ENCODE assay signal across 23 mouse cellular contexts in the genomic region with DNA sequence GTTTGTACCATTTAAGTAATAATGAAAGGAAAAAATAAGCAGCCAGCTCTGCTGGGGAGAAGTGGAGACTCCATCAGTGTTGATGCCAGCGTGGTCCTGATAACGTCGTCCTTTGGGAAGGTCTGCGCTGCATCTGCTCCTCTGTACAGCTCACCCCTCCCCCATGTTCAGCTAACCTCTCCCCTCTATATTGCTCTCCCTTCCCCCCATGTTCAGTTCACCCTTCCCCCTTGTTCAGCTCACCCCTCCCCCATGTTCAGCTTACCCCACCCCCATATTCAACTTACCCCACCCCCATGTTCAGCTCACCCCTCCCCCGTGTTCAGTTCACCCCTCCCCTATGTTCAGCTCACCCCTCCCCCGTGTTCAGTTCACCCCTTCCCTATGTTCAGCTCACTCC. TPM values are rescaled to one million over a fixed set of nuclear protein-coding genes. Genes with fewer than 3 reads are reported as not detected.
DNase-seq lines count a peak whose midpoint lies in the region; ATAC-seq and TF ChIP-seq lines count a peak whose summit lies in the region.
"Had no signal": no experiment of that assay in that cellular context is flagged by ENCODE, and none has a peak within 500 bp of the region (broad histone marks: within the 10 kb centered on the region; RNA-seq: fewer than 3 reads in every experiment).

No protein-coding gene starts in this region.

- no peak for DNase-seq in hindbrain, embryonic 11.5 days (ENCODE audit: low spot score)
- no peak for DNase-seq in hindbrain, postnatal 0 days (ENCODE audit: low spot score)
- DNase-seq in ZHBTc4 (ENCODE audit: low read depth, low spot score): peak; percentile 78
- DNase-seq in right cerebral cortex, postnatal 25 days: no peak
- no peak for DNase-seq in c-Kit-positive CD71-positive TER-119-positive erythroid progenitor cells, embryonic 14.5 days (ENCODE audit: low spot score)
- DNase-seq: adrenal gland, postnatal 25 days; cerebellum, adult 9-10 months; gastrocnemius, postnatal 36 days; heart, postnatal 36 days; kidney, adult 2 months; left cerebral cortex, postnatal 4 days; lung, postnatal 4 days; right cerebral cortex, postnatal 14 days; spleen, adult 18-20 months; thymus, postnatal 36 days had no signal

- ATAC-seq in hindbrain, embryonic 11.5 days (ENCODE audit: low FRiP score): peak; percentile 66
- no peak for ATAC-seq in hindbrain, postnatal 0 days
- ATAC-seq in midbrain, embryonic 12.5 days (ENCODE audit: low FRiP score, low read depth): 0 out of 2 replicates have a peak, but pooled peaks have one; percentile 50
- ATAC-seq in midbrain, embryonic 16.5 days: no peak
- ATAC-seq: CD4-positive, CD25-positive, alpha-beta regulatory T cell, adult 4 months had no signal

- TF ChIP-seq CTCF in hindbrain, postnatal 0 days (IDR thresholded peaks at IDR 0.05; ENCODE audit: low read depth): no peak
- no peak for TF ChIP-seq CTCF in ES-Bruce4 (IDR thresholded peaks at IDR 0.05; ENCODE audit: low read depth, low read length)

- H3K9ac ChIP-seq in hindbrain, embryonic 11.5 days (ENCODE audit: low read depth, low read length): no peak overlapping the region
- no peak overlapping the region for H3K9ac ChIP-seq in hindbrain, postnatal 0 days (replicated peaks; ENCODE audit: low read length)
- no peak overlapping the region for H3K9ac ChIP-seq in midbrain, embryonic 12.5 days (replicated peaks)
- no peak overlapping the region for H3K9ac ChIP-seq in midbrain, embryonic 16.5 days (ENCODE audit: low read depth, low read length)
- no peak overlapping the region for H3K9ac ChIP-seq in ES-Bruce4 (ENCODE audit: low read depth, poor library complexity, severe bottlenecking)
- H3K9ac ChIP-seq: heart, embryonic 15.5 days; limb, embryonic 15.5 days had no signal

- H3K36me3 ChIP-seq in hindbrain, embryonic 11.5 days (ENCODE audit: control insufficient read depth, insufficient read depth, low read length): 0 out of 2 replicates have a peak, but pooled peaks cover 4% of the 10 kb centered on the region
- 0 out of 2 replicates have a peak, but pooled peaks cover 5% of the 10 kb centered on the region for H3K36me3 ChIP-seq in hindbrain, postnatal 0 days (ENCODE audit: insufficient read depth, low read length)
- H3K36me3 ChIP-seq in midbrain, embryonic 12.5 days: peaks cover 17% of the 10 kb centered on the region
- H3K36me3 ChIP-seq in midbrain, embryonic 16.5 days (ENCODE audit: control insufficient read depth, insufficient read depth, low read length): peaks cover 8% of the 10 kb centered on the region
- H3K36me3 ChIP-seq in ES-Bruce4 (ENCODE audit: control insufficient read depth, insufficient read depth, low read length, poor library complexity, severe bottlenecking): peaks cover 3% of the 10 kb centered on the region; the same call in 1 of the 2 replicates
- H3K36me3 ChIP-seq: heart, embryonic 15.5 days; limb, embryonic 15.5 days had no signal

- no peaks in the 10 kb centered on the region for H3K27me3 ChIP-seq in hindbrain, embryonic 11.5 days (ENCODE audit: control insufficient read depth, insufficient read depth, low read length)
- H3K27me3 ChIP-seq in hindbrain, postnatal 0 days (ENCODE audit: insufficient read depth, low read length): no peaks in the 10 kb centered on the region
- H3K27me3 ChIP-seq in midbrain, embryonic 12.5 days: no peaks in the 10 kb centered on the region; the same call in 1 of the 2 replicates
- H3K27me3 ChIP-seq in midbrain, embryonic 16.5 days (ENCODE audit: control insufficient read depth, insufficient read depth, low read depth, low read length): no peaks in the 10 kb centered on the region
- H3K27me3 ChIP-seq in ES-Bruce4 (ENCODE audit: control insufficient read depth, insufficient read depth, low read length, poor library complexity, severe bottlenecking): no peaks in the 10 kb centered on the region
- H3K27me3 ChIP-seq: heart, embryonic 15.5 days; limb, embryonic 15.5 days had no signal

- no peak for TF ChIP-seq EP300 in ES-Bruce4 (IDR thresholded peaks at IDR 0.05; ENCODE audit: insufficient read depth, low read depth, low read length)

- no peak overlapping the region for H3K4me3 ChIP-seq in hindbrain, embryonic 11.5 days (ENCODE audit: low read depth, low read length)
- H3K4me3 ChIP-seq in hindbrain, postnatal 0 days (ENCODE audit: low read length): no peak overlapping the region
- no peak overlapping the region for H3K4me3 ChIP-seq in midbrain, embryonic 12.5 days
- H3K4me3 ChIP-seq in midbrain, embryonic 16.5 days (ENCODE audit: low read depth, low read length): no peak overlapping the region
- no peak overlapping the region for H3K4me3 ChIP-seq in ES-Bruce4 (ENCODE audit: low read depth, low read length)
- H3K4me3 ChIP-seq: heart, embryonic 15.5 days; left cerebral cortex, adult 2 months; limb, embryonic 15.5 days had no signal

- H3K9me3 ChIP-seq in hindbrain, embryonic 11.5 days (ENCODE audit: control insufficient read depth, low read length): no peaks in the 10 kb centered on the region
- no peaks in the 10 kb centered on the region for H3K9me3 ChIP-seq in hindbrain, postnatal 0 days (ENCODE audit: low read length)
- no peaks in the 10 kb centered on the region for H3K9me3 ChIP-seq in midbrain, embryonic 12.5 days
- no peaks in the 10 kb centered on the region for H3K9me3 ChIP-seq in midbrain, embryonic 16.5 days (replicated peaks; ENCODE audit: control insufficient read depth, low read length, poor library complexity, severe bottlenecking)
- no peaks in the 10 kb centered on the region for H3K9me3 ChIP-seq in ES-Bruce4 (replicated peaks; ENCODE audit: control insufficient read depth, insufficient read depth, low read length, poor library complexity, severe bottlenecking)
- H3K9me3 ChIP-seq: heart, embryonic 15.5 days; limb, embryonic 15.5 days had no signal

- 41% methylated on average over 6 of the region's 6 CpGs for WGBS in hindbrain, embryonic 11.5 days
- 53% methylated on average over 6 of the region's 6 CpGs for WGBS in hindbrain, postnatal 0 days
- 38% methylated on average over 4 of the region's 6 CpGs for WGBS in midbrain, embryonic 12.5 days
- WGBS in midbrain, embryonic 16.5 days: 47% methylated on average over 6 of the region's 6 CpGs

- no peak for TF ChIP-seq POLR2A in ES-Bruce4 (IDR thresholded peaks at IDR 0.05; ENCODE audit: insufficient read depth, low read length)

- H3K4me2 ChIP-seq in hindbrain, embryonic 11.5 days (replicated peaks; ENCODE audit: low read depth, low read length): no peak overlapping the region
- no peak overlapping the region for H3K4me2 ChIP-seq in hindbrain, postnatal 0 days (ENCODE audit: low read depth, low read length)
- no peak overlapping the region for H3K4me2 ChIP-seq in midbrain, embryonic 12.5 days (replicated peaks)
- no peak overlapping the region for H3K4me2 ChIP-seq in midbrain, embryonic 16.5 days (ENCODE audit: low read length)
- H3K4me2 ChIP-seq: heart, embryonic 15.5 days; limb, embryonic 15.5 days had no signal

- no peak overlapping the region for H3K27ac ChIP-seq in hindbrain, embryonic 11.5 days (ENCODE audit: low read depth, low read length)
- no peak overlapping the region for H3K27ac ChIP-seq in hindbrain, postnatal 0 days
- H3K27ac ChIP-seq in midbrain, embryonic 12.5 days (replicated peaks): no peak overlapping the region
- no peak overlapping the region for H3K27ac ChIP-seq in midbrain, embryonic 16.5 days (ENCODE audit: low read length)
- H3K27ac ChIP-seq in ES-Bruce4 (ENCODE audit: insufficient read depth, low read length): peak overlapping the region; percentile 26; the same call in 1 of the 2 replicates
- H3K27ac ChIP-seq: heart, embryonic 15.5 days; kidney, postnatal 0 days; left cerebral cortex, adult 2 months; limb, embryonic 15.5 days had no signal

- H3K4me1 ChIP-seq in hindbrain, embryonic 11.5 days (replicated peaks; ENCODE audit: control insufficient read depth, insufficient read depth, low read length): peaks cover 3% of the 10 kb centered on the region
- H3K4me1 ChIP-seq in hindbrain, postnatal 0 days (ENCODE audit: insufficient read depth, low read length): peaks cover 7% of the 10 kb centered on the region; the same call in 1 of the 2 replicates
- peaks cover 36% of the 10 kb centered on the region for H3K4me1 ChIP-seq in midbrain, embryonic 12.5 days
- peaks cover 2% of the 10 kb centered on the region; the same call in 1 of the 2 replicates for H3K4me1 ChIP-seq in midbrain, embryonic 16.5 days (ENCODE audit: control insufficient read depth, insufficient read depth, low read length)
- H3K4me1 ChIP-seq in ES-Bruce4 (ENCODE audit: control insufficient read depth, insufficient read depth, low read length): peaks cover 15% of the 10 kb centered on the region

RNA-seq across cellular contexts. Expression of gene Dapk1, which starts 8.8 kb away (rescaled TPM):
- 19.6 and 39.5 TPM in 2 replicates for polyA plus RNA-seq in hindbrain, embryonic 11.5 days (2014; fragmentation: Nextera tagmentation; extraction: Ambion mirVana)
- 63.1 and 70.0 TPM in 2 replicates for total RNA-seq in hindbrain, postnatal 0 days (2014; rRNA removed)
- 25.1 and 25.7 TPM in 2 replicates for polyA plus RNA-seq in hindbrain, postnatal 0 days (2015; fragmentation: Nextera tagmentation; extraction: Ambion mirVana)
- 36.1 and 36.7 TPM in 2 replicates for polyA plus RNA-seq in midbrain, embryonic 12.5 days (2016; fragmentation: Nextera tagmentation; extraction: Ambion mirVana)
- polyA plus RNA-seq in midbrain, embryonic 16.5 days (2015; fragmentation: Nextera tagmentation; extraction: Ambion mirVana): 44.6 and 47.5 TPM in 2 replicates
- 37.8 and 40.5 TPM in 2 replicates for polyA plus RNA-seq in ES-Bruce4 (2011; ENCODE audit: insufficient read depth, insufficient read length, low read depth, missing spikeins)

Comparison
In these comparisons a context has a peak if more than half of its experiments do, and no peak if none do; other contexts are left out.
1. ATAC-seq: peak in hindbrain, embryonic 11.5 days (single experiment) and midbrain, embryonic 12.5 days (single experiment); none in hindbrain, postnatal 0 days (single experiment) and midbrain, embryonic 16.5 days (single experiment).